Comparison of ENCODE assay signal across 8 mouse cellular contexts in genomic region chr6:84583841-84584782, GRCm38 (mm10). TPM values are rescaled to one million over a fixed set of nuclear protein-coding genes. Genes with fewer than 3 reads are reported as not detected.
DNase-seq lines count a peak whose midpoint lies in the region; ATAC-seq and TF ChIP-seq lines count a peak whose summit lies in the region.

No protein-coding gene starts in this region.

- WGBS in forebrain, embryonic 11.5 days, result under 1% methylated on average over 48 of the region's 48 CpGs
- 1% methylated on average over 48 of the region's 48 CpGs for WGBS in hindbrain, embryonic 14.5 days
- 3% methylated on average over 48 of the region's 48 CpGs for WGBS in liver, postnatal 0 days (ENCODE audit: insufficient replicate concordance)

- H3K27ac ChIP-seq in forebrain, embryonic 11.5 days (ENCODE audit: low read depth, low read length), result no peak overlapping the region
- H3K27ac ChIP-seq in hindbrain, embryonic 14.5 days, result peak overlapping the region; percentile 75; the same call in 1 of the 2 replicates
- H3K27ac ChIP-seq in liver, postnatal 0 days (ENCODE audit: low read depth), result no peak overlapping the region

- peak; percentile 19 for DNase-seq in left cerebral cortex, postnatal 25 days (ENCODE audit: low spot score in 2 of 2)
- no peak for DNase-seq in left cerebral cortex, postnatal 14 days (ENCODE audit: low spot score in 2 of 2)
- DNase-seq in forebrain, embryonic 11.5 days (ENCODE audit: low spot score), result peak; percentile 74
- no peak for DNase-seq in hindbrain, embryonic 14.5 days (ENCODE audit: low spot score)
- peak; percentile 18 for DNase-seq in liver, postnatal 0 days
- DNase-seq in frontal cortex, postnatal 14 days (ENCODE audit: low spot score in 2 of 2), result no peak
- no peak for DNase-seq in frontal cortex, postnatal 36 days (ENCODE audit: low spot score in 2 of 2)
- DNase-seq in frontal cortex, adult 2 months (ENCODE audit: extremely low spot score in 1 of 2, low spot score in 1 of 2), result no peak

- TF ChIP-seq CTCF in liver, postnatal 0 days (IDR thresholded peaks at IDR 0.05; ENCODE audit: low read depth), result no peak

- H3K4me2 ChIP-seq in forebrain, embryonic 11.5 days (ENCODE audit: low read depth, low read length, severe bottlenecking), result peak overlapping the region; percentile 47
- H3K4me2 ChIP-seq in hindbrain, embryonic 14.5 days (replicated peaks), result peak overlapping the region; percentile 85
- H3K4me2 ChIP-seq in liver, postnatal 0 days (ENCODE audit: low read depth, low read length), result peak overlapping the region; percentile 53

- H3K4me1 ChIP-seq in forebrain, embryonic 11.5 days (replicated peaks; ENCODE audit: control insufficient read depth, insufficient read depth, low read length), result peaks cover 35% of the 10 kb centered on the region
- H3K4me1 ChIP-seq in hindbrain, embryonic 14.5 days (replicated peaks; ENCODE audit: control insufficient read depth, insufficient read depth, low read length), result peaks cover 50% of the 10 kb centered on the region
- H3K4me1 ChIP-seq in liver, postnatal 0 days (ENCODE audit: insufficient read depth), result peaks cover 38% of the 10 kb centered on the region

- TF ChIP-seq EP300 in liver, postnatal 0 days (IDR thresholded peaks at IDR 0.05; ENCODE audit: low read depth), result no peak

- no peak overlapping the region for H3K9ac ChIP-seq in forebrain, embryonic 11.5 days (ENCODE audit: low read length)
- H3K9ac ChIP-seq in hindbrain, embryonic 14.5 days, result peak overlapping the region; percentile 59
- no peak overlapping the region for H3K9ac ChIP-seq in liver, postnatal 0 days (replicated peaks)

- H3K9me3 ChIP-seq in forebrain, embryonic 11.5 days (ENCODE audit: control insufficient read depth, low read length), result no peaks in the 10 kb centered on the region
- no peaks in the 10 kb centered on the region for H3K9me3 ChIP-seq in hindbrain, embryonic 14.5 days (ENCODE audit: control insufficient read depth, low read length)
- no peaks in the 10 kb centered on the region for H3K9me3 ChIP-seq in liver, postnatal 0 days (ENCODE audit: low read length)

- H3K36me3 ChIP-seq in forebrain, embryonic 11.5 days (ENCODE audit: control insufficient read depth, insufficient read depth, low read length), result no peaks in the 10 kb centered on the region
- no peaks in the 10 kb centered on the region for H3K36me3 ChIP-seq in hindbrain, embryonic 14.5 days (replicated peaks; ENCODE audit: control insufficient read depth, insufficient read depth)
- no peaks in the 10 kb centered on the region for H3K36me3 ChIP-seq in liver, postnatal 0 days (replicated peaks; ENCODE audit: insufficient read depth, low read length)

- peak overlapping the region; percentile 25 for H3K4me3 ChIP-seq in forebrain, embryonic 11.5 days (ENCODE audit: low read depth, low read length)
- peak overlapping the region; percentile 45 for H3K4me3 ChIP-seq in hindbrain, embryonic 14.5 days (replicated peaks; ENCODE audit: low read length)
- H3K4me3 ChIP-seq in liver, postnatal 0 days (ENCODE audit: low read depth, low read length), result peak overlapping the region; percentile 24; the same call in 1 of the 2 replicates

- no peak for ATAC-seq in forebrain, embryonic 11.5 days (replicated peaks; ENCODE audit: low FRiP score)
- no peak for ATAC-seq in hindbrain, embryonic 14.5 days (ENCODE audit: low FRiP score)
- peak; percentile 14; the same call in 1 of the 2 replicates for ATAC-seq in liver, postnatal 0 days

- intact Hi-C loops in left cerebral cortex, postnatal 25 days (cut with DNase I), result loop anchor here (10.0 kb wide), 1 partner anchor 869 kb away; the partner anchor contains the start of gene Vax2
- intact Hi-C loops in left cerebral cortex, postnatal 14 days (cut with DNase I), result no loop called here

- peaks cover 90% of the 10 kb centered on the region for H3K27me3 ChIP-seq in forebrain, embryonic 11.5 days (ENCODE audit: control insufficient read depth, insufficient read depth, low read length)
- peaks cover 97% of the 10 kb centered on the region for H3K27me3 ChIP-seq in hindbrain, embryonic 14.5 days (ENCODE audit: control insufficient read depth, insufficient read depth, low read length)
- peaks cover 92% of the 10 kb centered on the region for H3K27me3 ChIP-seq in liver, postnatal 0 days (ENCODE audit: insufficient read depth, low read length)

RNA-seq across cellular contexts. Expression of gene Cyp26b1, which starts 9.6 kb away (rescaled TPM):
- total RNA-seq in left cerebral cortex, postnatal 25 days (2021), result 10 to 100 TPM; 10.1 TPM
- 10 to 100 TPM; 16.9 to 29.0 TPM for total RNA-seq in left cerebral cortex, postnatal 14 days (2021)
- polyA plus RNA-seq in forebrain, embryonic 11.5 days (2014; fragmentation: Nextera tagmentation; extraction: Ambion mirVana), result 0.84 and 1.2 TPM in 2 replicates
- polyA plus RNA-seq in hindbrain, embryonic 14.5 days (2014; fragmentation: Nextera tagmentation; extraction: Ambion mirVana), result 22.5 and 26.6 TPM in 2 replicates
- polyA plus RNA-seq in liver, postnatal 0 days (2015; fragmentation: Nextera tagmentation; extraction: Ambion mirVana), result 0.13 and 0.14 TPM in 2 replicates
- polyA plus RNA-seq in frontal cortex, adult 2 months (2012; rRNA removed), result 3.3 and 3.5 TPM in 2 replicates

Comparison
In these comparisons a context has a peak if more than half of its experiments do, and no peak if none do; other contexts are left out.
1. DNase-seq: peak in left cerebral cortex, postnatal 25 days (2 of 2), forebrain, embryonic 11.5 days (single experiment) and liver, postnatal 0 days (single experiment); none in left cerebral cortex, postnatal 14 days (0 of 2), hindbrain, embryonic 14.5 days (single experiment), frontal cortex, postnatal 14 days (0 of 2), frontal cortex, postnatal 36 days (0 of 2) and frontal cortex, adult 2 months (0 of 2).
2. Peak in every context shown above with its lines, with median percentiles within 50 percentile points of each other: H3K4me2 ChIP-seq and H3K4me3 ChIP-seq.